Mouse (Mus musculus) CH12F3 (cell line): Measurements from ENCODE around the gene Zfp652.

Experiments used
- in situ Hi-C: fragments of 300-500 bp; cut with MboI; formaldehyde crosslinking; loops from 2 replicates; pipeline ENCODE4 v1.14.3; 2020; ENCODE audit warnings: low sequenced_read_pairs

The Zfp652 gene

DNA sequence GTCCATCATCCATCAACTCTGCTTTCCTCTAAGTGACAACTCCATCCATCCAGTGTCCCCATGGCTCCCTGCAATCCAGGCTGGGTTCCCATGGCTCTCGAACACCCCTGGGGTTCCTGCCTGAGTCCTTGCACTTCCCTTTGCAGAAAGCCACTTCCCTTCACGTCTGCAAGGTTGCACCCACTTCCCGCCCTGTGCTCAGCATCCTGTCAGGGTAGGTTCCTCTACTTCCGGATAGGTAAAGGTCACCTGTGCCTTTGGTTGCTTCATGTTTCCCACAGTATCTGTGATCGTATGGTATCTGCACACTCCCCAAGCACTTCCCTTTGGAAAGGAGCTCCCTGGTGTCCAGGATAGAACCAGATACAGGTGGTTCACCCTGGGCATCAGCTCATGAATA, 92.5 kb downstream of the Zfp652 start:
- in situ Hi-C loops = no loop called here

DNA sequence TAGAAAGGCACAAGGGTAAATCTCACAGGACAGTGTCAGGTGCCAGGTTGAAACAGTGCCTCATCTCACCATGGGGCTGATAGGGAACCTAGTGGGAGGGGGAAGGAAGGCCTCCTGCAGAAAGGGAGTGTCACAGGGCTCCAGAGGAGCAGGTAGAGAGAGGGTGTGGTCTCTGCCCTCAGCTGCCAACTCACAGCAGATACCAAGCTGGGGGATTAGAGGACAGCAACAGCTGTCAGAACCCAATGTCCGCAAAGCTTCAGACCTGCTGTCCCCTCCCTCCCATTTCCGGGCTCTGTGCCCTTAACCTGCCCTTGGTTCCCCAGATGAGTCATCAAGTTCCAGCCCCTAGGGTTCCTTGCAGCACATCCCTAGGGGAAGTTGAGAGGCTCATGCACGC, 93.1 kb downstream of the Zfp652 start:
- in situ Hi-C loops = no loop called here

GRCm38 (mm10) chr11:95807884-95808283, 95.4 kb downstream of the Zfp652 start:
- in situ Hi-C loops = no loop called here

DNA sequence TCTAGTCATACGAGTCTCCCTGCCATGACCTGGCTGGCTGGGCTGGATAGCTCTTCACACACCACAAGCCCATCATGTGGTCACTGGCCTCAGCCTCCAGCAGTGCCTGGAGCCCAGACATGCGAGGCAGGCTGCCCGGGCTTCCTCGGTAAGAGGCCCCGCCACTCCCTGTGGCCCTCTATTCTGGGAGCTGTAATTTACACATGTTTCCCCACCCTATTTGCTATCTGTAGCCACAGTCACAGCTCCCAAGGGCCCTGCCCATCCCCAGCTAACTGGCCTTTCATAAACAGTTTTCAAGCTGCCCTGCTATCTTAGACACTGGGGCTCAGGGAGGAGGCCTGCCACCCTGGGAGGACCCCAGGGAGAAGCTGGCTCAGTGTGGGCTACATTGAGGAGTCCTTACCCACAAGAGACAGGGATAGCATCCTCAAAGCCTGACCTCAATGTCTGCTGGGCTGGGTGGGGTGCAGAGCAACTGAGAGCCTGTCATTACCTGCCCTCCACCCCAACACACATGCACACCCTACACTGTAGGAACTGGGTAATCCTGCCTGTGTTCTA, 96.1 kb downstream of the Zfp652 start:
- in situ Hi-C loops = no loop called here

- in situ Hi-C loops = no loop called here
Measured at GRCm38 (mm10) chr11:95809603-95810002, 97.1 kb downstream of the Zfp652 start.

DNA sequence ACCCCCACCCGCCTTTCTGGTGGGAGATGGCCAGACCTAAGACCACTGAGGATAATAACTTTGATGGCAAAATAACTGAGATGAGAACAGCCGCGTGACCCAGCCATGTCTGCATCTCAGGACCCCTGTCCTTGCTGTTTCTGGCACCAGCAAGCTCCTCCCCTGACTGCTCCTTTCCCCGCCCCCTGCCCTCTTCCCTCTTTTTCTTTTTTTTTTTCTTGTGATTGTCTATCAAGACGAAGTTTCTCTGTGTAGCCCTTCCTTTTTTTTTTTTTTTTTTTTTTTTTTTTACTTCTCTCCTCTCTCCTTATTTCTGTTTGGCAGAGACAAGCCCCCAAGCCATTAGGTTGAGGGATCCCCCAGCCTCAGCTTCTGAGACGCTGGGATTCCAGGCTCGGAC, 98.4 kb downstream of the Zfp652 start:
- in situ Hi-C loops = no loop called here

DNA sequence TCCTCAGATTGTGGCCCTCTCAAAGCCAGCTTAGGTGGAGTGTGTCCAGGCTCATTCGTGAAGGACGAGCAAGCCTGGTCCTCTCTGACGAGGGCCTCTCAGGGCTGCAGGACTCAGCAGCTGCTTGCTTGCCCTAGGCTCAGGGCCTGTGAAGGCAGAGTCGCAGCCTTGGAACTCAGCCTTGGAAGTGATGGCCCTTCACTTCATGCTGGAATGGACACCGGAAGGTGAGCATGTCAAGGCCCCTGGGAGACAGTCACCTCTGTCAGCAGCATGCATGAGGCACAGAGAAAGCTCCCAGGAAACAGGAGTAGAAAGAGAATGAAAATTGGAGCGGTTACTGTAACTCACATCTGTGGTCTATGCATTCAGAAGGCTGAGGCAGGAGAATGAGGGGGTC, 99.3 kb downstream of the Zfp652 start:
- in situ Hi-C loops = no loop called here

GRCm38 (mm10) chr11:95812224-95812623, 99.8 kb downstream of the Zfp652 start:
- in situ Hi-C loops = no loop called here

DNA sequence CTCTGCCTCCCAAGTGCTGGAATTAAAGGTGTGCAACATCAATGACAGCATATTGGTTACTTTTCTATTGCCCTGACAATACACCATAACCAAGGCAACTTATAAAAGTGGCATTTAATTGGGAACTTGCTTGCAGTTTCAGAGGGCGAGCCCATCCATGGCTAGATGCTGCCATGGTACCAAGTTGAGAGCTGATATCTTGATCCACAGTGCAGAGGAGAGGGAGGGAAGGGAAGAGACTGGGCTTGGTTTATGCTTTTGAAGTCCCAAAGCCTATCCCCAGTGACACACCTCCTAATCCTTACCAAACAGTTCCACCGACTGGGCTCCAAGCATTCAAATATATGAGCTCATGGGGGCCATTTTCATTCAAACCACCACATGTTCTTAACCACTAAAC, 101.6 kb downstream of the Zfp652 start:
- in situ Hi-C loops = no loop called here

GRCm38 (mm10) chr11:95814857-95815256, 102.4 kb downstream of the Zfp652 start:
- in situ Hi-C loops = no loop called here

DNA sequence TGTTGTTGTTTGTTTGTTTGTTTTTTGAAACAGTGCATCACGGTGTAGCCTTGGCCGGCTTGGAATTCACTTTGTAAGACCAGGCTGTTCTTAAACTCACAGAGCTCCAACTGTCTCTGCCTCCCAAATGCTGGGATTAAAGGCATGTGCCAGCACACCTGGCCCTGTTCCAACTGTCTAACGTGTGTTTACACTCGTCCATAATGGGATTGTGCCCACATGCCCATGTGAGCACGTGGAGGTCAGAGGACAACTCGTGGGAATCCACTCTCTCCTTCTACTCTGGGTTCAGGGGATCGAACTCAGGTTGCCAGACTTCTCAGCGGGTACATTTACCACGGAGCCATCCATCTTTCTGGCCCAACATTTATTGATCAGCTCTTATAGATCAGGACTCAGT, 102.9 kb downstream of the Zfp652 start:
- in situ Hi-C loops = no loop called here

DNA sequence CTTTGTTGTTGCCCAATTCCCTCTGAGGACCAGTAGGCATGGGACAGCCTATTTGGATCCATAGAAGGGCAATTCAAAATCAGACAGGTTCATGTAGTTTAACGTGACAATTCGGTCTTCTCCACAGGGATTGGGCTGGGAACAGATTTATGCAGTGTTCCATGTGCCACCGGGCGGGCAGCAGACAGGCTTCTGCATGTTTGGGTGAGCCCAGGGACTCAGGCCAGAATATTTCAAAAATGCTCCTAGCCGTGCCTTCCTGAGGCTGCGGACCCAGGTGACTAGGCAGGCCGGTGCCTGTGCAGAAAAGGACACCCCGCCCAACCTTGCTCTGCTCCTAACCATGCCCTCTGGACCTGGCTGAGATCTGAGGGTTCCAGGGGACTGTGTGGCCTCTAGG, 106.7 kb downstream of the Zfp652 start:
- in situ Hi-C loops = no loop called here

DNA sequence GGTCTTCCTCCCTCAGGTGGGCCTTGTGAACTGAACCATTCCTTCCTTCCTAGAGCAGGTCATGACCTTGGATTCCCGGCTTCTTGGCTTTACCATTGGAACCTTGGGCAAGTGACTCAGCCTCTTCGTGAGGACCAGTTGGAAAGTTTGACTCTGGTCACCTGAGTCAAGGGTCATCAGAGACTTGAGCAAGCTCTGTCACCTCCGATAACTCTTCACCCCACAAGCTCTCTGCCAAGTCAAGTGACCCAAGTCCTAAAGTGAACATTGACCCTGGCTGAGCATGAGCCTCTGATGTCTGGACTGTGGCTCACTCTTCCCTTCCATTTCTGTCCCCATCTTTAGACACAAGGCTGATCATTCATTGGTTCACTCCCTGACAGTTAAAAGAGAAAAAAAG, 109.0 kb downstream of the Zfp652 start:
- in situ Hi-C loops = no loop called here

DNA sequence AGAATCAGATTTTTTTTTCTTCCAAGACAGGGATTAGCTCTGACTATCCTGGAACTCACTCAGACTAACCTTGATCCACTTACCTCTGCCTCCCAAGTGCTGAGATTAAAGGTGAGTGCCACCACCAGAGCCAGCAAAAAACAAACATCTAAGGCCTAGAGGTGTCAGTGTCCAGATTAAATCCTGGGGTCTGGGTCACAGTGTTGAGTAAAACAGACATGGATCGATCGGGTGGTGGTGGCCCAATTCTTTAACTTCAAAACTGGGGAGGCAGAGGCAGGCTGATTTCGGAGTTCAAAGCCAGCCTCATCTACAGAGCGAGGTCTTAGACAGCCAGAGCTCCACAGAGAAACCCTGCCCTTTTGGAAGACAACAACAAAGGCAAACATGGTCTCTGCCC, 110.0 kb downstream of the Zfp652 start:
- in situ Hi-C loops = no loop called here

DNA sequence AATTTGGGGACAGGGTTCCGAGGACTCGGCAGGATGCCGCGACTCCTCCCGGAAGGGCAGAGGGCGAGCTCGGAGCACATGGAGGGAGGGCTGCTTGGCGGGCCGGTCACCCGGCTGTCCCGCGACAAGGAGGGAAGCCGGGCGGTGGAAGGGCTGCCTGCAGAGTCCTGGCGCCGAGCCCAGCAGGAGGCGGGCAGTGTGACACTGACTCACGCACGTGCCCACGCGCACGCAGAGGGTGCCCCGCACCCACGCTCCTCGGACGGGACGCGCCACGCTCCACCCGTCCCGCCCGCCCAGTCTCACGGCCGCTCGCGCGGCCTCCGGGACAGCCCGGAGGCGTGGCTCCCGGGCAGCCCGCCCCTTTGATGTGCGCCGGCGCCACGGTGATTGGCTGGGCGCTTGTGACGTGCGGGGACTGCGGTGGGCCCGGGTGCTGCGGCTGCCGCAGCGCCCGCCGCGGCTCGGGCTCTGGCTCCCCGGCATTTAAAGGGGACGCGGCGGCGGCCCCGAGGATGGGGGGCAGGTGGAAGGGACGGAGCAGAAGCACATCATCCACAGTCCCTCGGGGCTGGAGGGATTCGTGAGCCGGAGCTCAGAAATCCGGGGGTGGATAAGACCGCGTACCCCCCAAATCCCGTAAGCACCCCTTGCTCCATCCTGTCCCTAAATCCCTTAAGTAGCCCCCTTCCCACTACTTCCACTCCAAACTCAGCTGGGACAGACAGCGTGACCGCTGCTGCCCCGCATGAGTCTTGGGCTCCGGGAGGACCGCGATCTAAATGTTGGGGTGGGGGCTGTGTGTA, 111.8 kb downstream of the Zfp652 start, which contains the start of gene Phospho1:
Gene Phospho1 (plus strand): TSS at position 429 of the 806 bp plus-strand sequence.
- in situ Hi-C loops = no loop called here

DNA sequence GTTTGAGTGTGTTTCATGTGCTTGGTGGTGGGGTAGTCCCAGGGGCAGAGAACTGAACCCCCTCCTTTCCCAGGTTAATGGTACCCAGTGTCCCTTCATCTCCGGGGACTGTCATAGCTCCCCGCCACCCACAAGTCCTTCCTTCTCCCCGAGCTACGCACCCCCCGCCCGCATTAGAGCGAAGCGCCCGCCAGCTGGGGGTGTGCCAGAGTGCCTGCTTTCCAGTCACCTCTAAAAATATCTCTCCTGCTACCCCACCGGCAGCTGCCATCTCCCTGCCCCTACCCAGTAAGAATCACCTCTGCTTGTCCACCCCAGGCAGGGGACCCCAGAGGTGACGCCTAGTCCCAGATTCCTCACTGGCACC, 112.4 kb downstream of the Zfp652 start:
- in situ Hi-C loops = loop anchor here (5.0 kb wide), 1 partner anchor 37 kb away; no protein-coding TSS in a partner anchor

DNA sequence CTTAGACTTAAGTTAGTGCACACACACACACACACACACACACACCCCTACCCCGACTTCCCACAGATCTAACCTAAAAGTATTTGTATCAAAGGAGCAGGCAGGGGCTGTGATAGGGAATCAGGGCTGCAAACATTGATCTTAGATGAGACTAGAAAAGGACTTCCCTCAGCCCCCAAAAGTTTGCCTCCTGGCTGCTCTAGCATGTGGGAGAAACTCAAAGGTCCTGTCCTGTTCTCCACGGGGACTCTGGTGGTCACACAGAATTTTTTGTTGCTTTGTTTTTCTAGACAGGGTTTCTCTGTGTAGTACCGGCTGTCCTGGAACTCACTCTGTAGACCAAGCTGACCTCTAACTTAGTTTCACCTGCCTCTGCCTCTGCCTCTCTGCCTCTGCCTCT, 113.2 kb downstream of the Zfp652 start:
- in situ Hi-C loops = loop anchor here (5.0 kb wide), 1 partner anchor 37 kb away; no protein-coding TSS in a partner anchor

DNA sequence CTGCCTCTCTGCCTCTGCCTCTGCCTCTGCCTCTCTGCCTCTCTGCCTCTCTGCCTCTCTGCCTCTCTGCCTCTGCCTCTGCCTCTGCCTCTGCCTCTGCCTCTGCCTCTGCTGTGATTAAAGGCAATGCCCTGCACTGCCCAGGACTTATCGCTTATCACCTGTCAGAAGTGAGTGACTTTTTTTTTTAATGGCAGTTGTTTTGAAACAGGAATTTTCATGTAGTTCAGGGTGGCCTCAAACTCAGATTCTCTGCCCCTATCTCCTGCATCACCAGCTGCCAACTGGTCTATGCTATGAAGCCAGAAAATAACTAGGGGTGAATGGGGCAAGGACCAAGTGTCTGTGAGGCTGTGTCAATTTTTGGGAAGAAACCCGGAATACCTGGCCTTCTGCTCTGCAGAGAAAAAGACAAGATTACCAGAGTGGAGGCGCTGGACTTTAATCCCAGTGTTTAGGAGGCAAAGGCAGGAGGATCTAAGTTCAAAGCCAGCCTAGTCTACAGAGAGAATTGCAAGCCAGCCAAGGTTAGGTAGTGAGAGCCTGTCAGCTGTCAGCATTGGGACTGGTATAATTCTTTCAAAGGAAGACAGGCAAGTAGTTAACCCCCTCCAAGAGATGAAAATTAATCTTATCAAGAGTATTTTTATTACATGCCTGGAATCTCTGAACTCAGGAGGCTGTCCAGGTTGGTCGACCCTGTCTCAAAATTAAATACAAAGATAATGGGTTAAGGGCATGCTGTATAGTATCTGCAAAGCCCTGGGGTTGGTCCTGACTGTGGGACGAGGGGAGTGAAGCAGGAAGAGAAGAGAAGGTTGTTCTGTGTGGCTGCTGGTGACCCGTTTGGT, 114.1 kb downstream of the Zfp652 start:
- in situ Hi-C loops = loop anchor here (5.0 kb wide), 1 partner anchor 36 kb away; no protein-coding TSS in a partner anchor

DNA sequence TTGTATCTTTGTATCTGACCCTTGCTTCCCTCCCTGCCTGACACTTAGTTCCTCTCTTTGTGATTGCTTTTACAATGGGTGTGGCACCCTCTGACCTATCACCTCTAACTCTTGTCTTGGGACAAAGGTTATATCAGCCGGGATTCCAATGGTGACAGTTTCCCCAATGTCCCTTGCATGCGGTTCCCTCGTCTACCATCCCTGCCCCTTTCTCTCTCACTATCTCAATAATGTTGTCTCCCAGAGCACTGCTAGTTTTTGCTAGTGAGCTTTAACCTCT, 114.6 kb downstream of the Zfp652 start:
- in situ Hi-C loops = loop anchor here (5.0 kb wide), 1 partner anchor 35 kb away; no protein-coding TSS in a partner anchor

- in situ Hi-C loops = loop anchor here (5.0 kb wide), 1 partner anchor 35 kb away; no protein-coding TSS in a partner anchor
Measured at GRCm38 (mm10) chr11:95827464-95828085, 115.1 kb downstream of the Zfp652 start.
